Mouse (Mus musculus): ENCODE data around the gene Reg3g. TPM values are rescaled to one million over a fixed set of nuclear protein-coding genes. Genes with fewer than 3 reads are reported as not detected.

Reg3g gene
- polyA plus RNA-seq (2015; fragmentation: Nextera tagmentation; extraction: Ambion mirVana) = not detected in 2 replicates

- H3K27ac ChIP-seq = no peak within 1 kb of the TSS
- no peaks in the 10 kb centered on the region for H3K36me3 ChIP-seq
- no peaks in the 10 kb centered on the region for H3K27me3 ChIP-seq
- no peak within 1 kb of the TSS for H3K4me2 ChIP-seq
- 88% methylated on average over 2 of the region's 2 CpGs for WGBS
- no peak within 1 kb of the TSS for H3K9ac ChIP-seq
- H3K9me3 ChIP-seq (replicated peaks) = no peaks in the 10 kb centered on the region
- H3K4me1 ChIP-seq = no peaks in the 10 kb centered on the region
- no peak within 1 kb of the TSS for H3K4me3 ChIP-seq (replicated peaks)
- ATAC-seq (replicated peaks; ENCODE audit: low FRiP score) = no peak
These were observed at the start of gene Reg3g for GRCm38 (mm10) chr6:78468772-78469171. Gene Reg3g (minus strand): TSS chr6:78468872.

GRCm38 (mm10) chr6:78515777-78516446 lies 47.2 kb upstream of the Reg3g start:
- Histone ChIP-seq H3K27ac (no peak overlapping the region), H3K36me3 (no peaks in the 10 kb centered on the region), H3K9ac (no peak overlapping the region), H3K4me3 (replicated peaks) (no peak overlapping the region), H3K4me1 (no peaks in the 10 kb centered on the region), H3K27me3 (no peaks in the 10 kb centered on the region), H3K4me2 (no peak overlapping the region), H3K9me3 (replicated peaks) (no peaks in the 10 kb centered on the region)
- no peak for ATAC-seq (replicated peaks; ENCODE audit: low FRiP score)
- WGBS = 63% methylated on average over 3 of the region's 3 CpGs

- Histone ChIP-seq H3K27me3 (no peaks in the 10 kb centered on the region), H3K9me3 (replicated peaks) (no peaks in the 10 kb centered on the region), H3K27ac (no peak overlapping the region), H3K9ac (no peak overlapping the region), H3K36me3 (no peaks in the 10 kb centered on the region), H3K4me3 (replicated peaks) (no peak overlapping the region), H3K4me1 (no peaks in the 10 kb centered on the region), H3K4me2 (no peak overlapping the region)
- WGBS = 11% methylated on average over 3 of the region's 3 CpGs
- ATAC-seq (replicated peaks; ENCODE audit: low FRiP score) = peak; percentile 73
These were observed 44.2 kb upstream of the Reg3g start for GRCm38 (mm10) chr6:78512833-78513232.

GRCm38 (mm10) chr6:78510173-78510900 lies 41.7 kb upstream of the Reg3g start:
- H3K9me3 ChIP-seq (replicated peaks) = no peaks in the 10 kb centered on the region
- H3K4me2 ChIP-seq = no peak overlapping the region
- H3K4me3 ChIP-seq (replicated peaks) = no peak overlapping the region
- H3K27ac ChIP-seq = no peak overlapping the region
- no peaks in the 10 kb centered on the region for H3K27me3 ChIP-seq
- no peak for ATAC-seq (replicated peaks; ENCODE audit: low FRiP score)
- 61% methylated on average over 3 of the region's 3 CpGs for WGBS
- no peaks in the 10 kb centered on the region for H3K36me3 ChIP-seq
- H3K4me1 ChIP-seq = no peaks in the 10 kb centered on the region
- no peak overlapping the region for H3K9ac ChIP-seq

- no peak overlapping the region for H3K4me3 ChIP-seq (replicated peaks)
- H3K9me3 ChIP-seq (replicated peaks) = no peaks in the 10 kb centered on the region
- H3K36me3 ChIP-seq = no peaks in the 10 kb centered on the region
- H3K27ac ChIP-seq = no peak overlapping the region
- no peak overlapping the region for H3K9ac ChIP-seq
- WGBS = 69% methylated on average over 3 of the region's 3 CpGs
- ATAC-seq (replicated peaks; ENCODE audit: low FRiP score) = no peak
- no peak overlapping the region for H3K4me2 ChIP-seq
- no peaks in the 10 kb centered on the region for H3K4me1 ChIP-seq
- no peaks in the 10 kb centered on the region for H3K27me3 ChIP-seq
These were observed 37.1 kb upstream of the Reg3g start for GRCm38 (mm10) chr6:78505745-78506144.

GRCm38 (mm10) chr6:78494633-78495032 lies 26.0 kb upstream of the Reg3g start:
- Histone ChIP-seq H3K36me3 (no peaks in the 10 kb centered on the region), H3K4me2 (no peak overlapping the region), H3K27me3 (no peaks in the 10 kb centered on the region), H3K27ac (no peak overlapping the region), H3K9me3 (replicated peaks) (no peaks in the 10 kb centered on the region), H3K4me1 (no peaks in the 10 kb centered on the region), H3K9ac (no peak overlapping the region), H3K4me3 (replicated peaks) (no peak overlapping the region)
- WGBS = 89% methylated on average over 3 of the region's 3 CpGs
- no peak for ATAC-seq (replicated peaks; ENCODE audit: low FRiP score)

- H3K27ac ChIP-seq = no peak overlapping the region
- no peaks in the 10 kb centered on the region for H3K4me1 ChIP-seq
- WGBS = 77% methylated on average over 3 of the region's 3 CpGs
- no peaks in the 10 kb centered on the region for H3K27me3 ChIP-seq
- ATAC-seq (replicated peaks; ENCODE audit: low FRiP score) = no peak
- H3K9me3 ChIP-seq (replicated peaks) = no peaks in the 10 kb centered on the region
- H3K4me2 ChIP-seq = no peak overlapping the region
- no peak overlapping the region for H3K9ac ChIP-seq
- H3K4me3 ChIP-seq (replicated peaks) = no peak overlapping the region
- H3K36me3 ChIP-seq = no peaks in the 10 kb centered on the region
These were observed 615 bp upstream of the Reg3g start for GRCm38 (mm10) chr6:78469287-78469686.

- Histone ChIP-seq H3K27ac (no peak overlapping the region), H3K9ac (no peak overlapping the region), H3K9me3 (replicated peaks) (no peaks in the 10 kb centered on the region), H3K4me1 (no peaks in the 10 kb centered on the region), H3K4me2 (no peak overlapping the region), H3K27me3 (no peaks in the 10 kb centered on the region), H3K36me3 (no peaks in the 10 kb centered on the region), H3K4me3 (replicated peaks) (no peak overlapping the region)
- ATAC-seq (replicated peaks; ENCODE audit: low FRiP score) = no peak
- WGBS = 73% methylated on average over 2 of the region's 2 CpGs
These were observed 5.4 kb downstream of the Reg3g start for GRCm38 (mm10) chr6:78463266-78463665.

- no peak for ATAC-seq (replicated peaks; ENCODE audit: low FRiP score)
- no peak overlapping the region for H3K27ac ChIP-seq
- H3K36me3 ChIP-seq = no peaks in the 10 kb centered on the region
- H3K27me3 ChIP-seq = no peaks in the 10 kb centered on the region
- H3K9me3 ChIP-seq (replicated peaks) = no peaks in the 10 kb centered on the region
- H3K4me3 ChIP-seq (replicated peaks) = no peak overlapping the region
- no peaks in the 10 kb centered on the region for H3K4me1 ChIP-seq
- H3K9ac ChIP-seq = no peak overlapping the region
- no peak overlapping the region for H3K4me2 ChIP-seq
- 82% methylated on average over 2 of the region's 2 CpGs for WGBS
These were observed 6.3 kb downstream of the Reg3g start for GRCm38 (mm10) chr6:78462360-78462759.

GRCm38 (mm10) chr6:78460191-78460825 lies 8.4 kb downstream of the Reg3g start:
- Histone ChIP-seq H3K9me3 (replicated peaks) (no peaks in the 10 kb centered on the region), H3K27me3 (no peaks in the 10 kb centered on the region), H3K4me1 (no peaks in the 10 kb centered on the region), H3K27ac (no peak overlapping the region), H3K4me3 (replicated peaks) (no peak overlapping the region), H3K9ac (no peak overlapping the region), H3K4me2 (no peak overlapping the region), H3K36me3 (no peaks in the 10 kb centered on the region)
- 55% methylated on average over 3 of the region's 3 CpGs for WGBS
- ATAC-seq (replicated peaks; ENCODE audit: low FRiP score) = no peak

- no peak overlapping the region for H3K27ac ChIP-seq
- no peaks in the 10 kb centered on the region for H3K4me1 ChIP-seq
- WGBS = 89% methylated on average over 2 of the region's 2 CpGs
- no peak overlapping the region for H3K9ac ChIP-seq
- H3K4me3 ChIP-seq (replicated peaks) = no peak overlapping the region
- no peak for ATAC-seq (replicated peaks; ENCODE audit: low FRiP score)
- no peaks in the 10 kb centered on the region for H3K9me3 ChIP-seq (replicated peaks)
- no peaks in the 10 kb centered on the region for H3K36me3 ChIP-seq
- no peak overlapping the region for H3K4me2 ChIP-seq
- H3K27me3 ChIP-seq = no peaks in the 10 kb centered on the region
These were observed 15.9 kb downstream of the Reg3g start for GRCm38 (mm10) chr6:78452804-78453203.

- H3K27me3 ChIP-seq = no peaks in the 10 kb centered on the region
- no peak overlapping the region for H3K27ac ChIP-seq
- H3K4me3 ChIP-seq (replicated peaks) = no peak overlapping the region
- H3K4me1 ChIP-seq = no peaks in the 10 kb centered on the region
- no peak for ATAC-seq (replicated peaks; ENCODE audit: low FRiP score)
- no peaks in the 10 kb centered on the region for H3K36me3 ChIP-seq
- H3K9ac ChIP-seq = no peak overlapping the region
- H3K9me3 ChIP-seq (replicated peaks) = no peaks in the 10 kb centered on the region
- H3K4me2 ChIP-seq = no peak overlapping the region
These were observed 20.3 kb downstream of the Reg3g start for GRCm38 (mm10) chr6:78448409-78448808.

All from kidney, embryonic 15.5 days (tissue).